Mouse (Mus musculus): ENCODE results near the gene Thap7. TPM values are rescaled to one million over a fixed set of nuclear protein-coding genes. Genes with fewer than 3 reads are reported as not detected.
"Not testable (repeated sequence)": the region's sequence is repeated elsewhere in the genome, so short reads cannot be mapped to it uniquely, and the experiment has no call there.

Gene Thap7
- polyA plus RNA-seq, 1 experiment from 2014 or later = 24.4 TPM

DNA sequence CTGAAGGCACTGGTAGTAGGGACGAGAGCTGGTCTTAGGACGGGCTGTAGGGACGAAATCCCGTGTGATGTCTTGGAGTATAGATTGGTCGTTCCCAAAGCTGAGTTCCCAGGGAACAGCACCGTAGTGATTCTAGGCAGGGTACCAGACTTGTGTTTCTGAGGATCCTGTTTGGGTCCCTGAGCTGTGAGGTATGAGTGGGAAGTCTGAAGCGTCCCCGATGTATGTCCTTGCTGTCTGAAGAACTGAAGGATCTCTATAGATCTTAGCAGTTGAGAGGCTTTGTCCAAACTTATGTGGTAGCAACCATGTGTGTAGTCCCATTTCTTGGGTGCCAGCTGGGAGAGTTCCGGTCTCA is 21.7 kb downstream of the Thap7 start:
- Histone ChIP-seq H3K9me3 (ENCODE audit: low read length) (no peaks in the 10 kb centered on the region), H3K9ac (replicated peaks) (peak overlapping the region; percentile 67), H3K4me1 (ENCODE audit: insufficient read depth) (peaks cover 28% of the 10 kb centered on the region), H3K4me2 (ENCODE audit: low read depth, low read length) (peak overlapping the region; percentile 94), H3K27me3 (ENCODE audit: insufficient read depth, low read length) (no peaks in the 10 kb centered on the region), H3K36me3 (replicated peaks; ENCODE audit: insufficient read depth, low read length) (peaks cover 23% of the 10 kb centered on the region), H3K4me3 (ENCODE audit: low read depth, low read length) (peak overlapping the region; percentile 84), H3K27ac (ENCODE audit: low read depth) (peak overlapping the region; percentile 82)
- no peak for DNase-seq
- TF ChIP-seq CTCF (IDR thresholded peaks at IDR 0.05; ENCODE audit: low read depth) (no peak), EP300 (IDR thresholded peaks at IDR 0.05; ENCODE audit: low read depth) (no peak)
- ATAC-seq = no peak
- WGBS (ENCODE audit: insufficient replicate concordance) = 5% methylated on average over 9 of the region's 9 CpGs

DNA sequence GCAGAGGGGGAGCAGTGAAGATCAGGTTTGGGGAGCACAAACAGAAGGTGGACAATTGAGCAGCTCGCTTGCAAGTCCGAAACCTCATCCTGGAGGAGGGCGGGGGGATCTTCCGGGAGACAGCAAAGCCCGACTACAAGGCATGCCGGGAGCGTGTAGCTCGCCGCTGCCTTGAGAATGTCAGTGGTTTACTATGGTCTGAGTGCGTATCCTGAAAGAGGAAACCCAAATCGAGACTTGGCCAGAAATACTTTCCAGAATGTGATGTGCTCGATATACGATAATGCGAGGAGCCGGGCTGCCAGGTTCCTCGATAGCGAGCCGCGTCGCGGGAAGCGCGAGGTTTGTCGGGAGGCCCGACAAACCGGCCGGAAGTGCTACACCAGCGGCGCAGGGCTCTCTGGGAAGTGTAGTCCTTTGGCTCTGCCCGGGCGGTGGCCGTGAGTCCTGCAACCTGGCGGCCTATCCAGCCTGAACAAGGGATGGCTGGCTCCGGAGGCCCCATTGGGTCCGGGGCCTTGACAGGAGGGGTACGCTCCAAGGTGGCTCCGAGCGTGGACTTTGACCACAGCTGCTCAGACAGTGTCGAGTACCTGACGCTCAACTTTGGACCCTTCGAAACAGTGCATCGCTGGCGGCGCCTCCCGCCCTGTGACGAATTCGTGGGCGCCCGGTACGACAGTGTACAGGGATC is 22.2 kb downstream of the Thap7 start, which contains the start of gene Lztr1:
Gene Lztr1, plus strand, starts transcription at position 143 of the 694 bp plus-strand sequence.
- DNase-seq = peak; percentile 92
- Histone ChIP-seq H3K27ac (ENCODE audit: low read depth) (peak within 1 kb of the TSS; percentile 82), H3K4me3 (ENCODE audit: low read depth, low read length) (peak within 1 kb of the TSS; percentile 84), H3K4me1 (ENCODE audit: insufficient read depth) (peaks cover 28% of the 10 kb centered on the region), H3K9ac (replicated peaks) (peak within 1 kb of the TSS; percentile 67), H3K4me2 (ENCODE audit: low read depth, low read length) (peak within 1 kb of the TSS; percentile 94), H3K9me3 (ENCODE audit: low read length) (no peaks in the 10 kb centered on the region), H3K27me3 (ENCODE audit: insufficient read depth, low read length) (no peaks in the 10 kb centered on the region), H3K36me3 (replicated peaks; ENCODE audit: insufficient read depth, low read length) (peaks cover 20% of the 10 kb centered on the region)
- ATAC-seq = peak; percentile 96
- TF ChIP-seq EP300 (IDR thresholded peaks at IDR 0.05; ENCODE audit: low read depth) (no peak), CTCF (IDR thresholded peaks at IDR 0.05; ENCODE audit: low read depth) (0 out of 2 replicates have a peak, but pooled peaks have one; percentile 1)
- whole genome bisulfite sequencing (ENCODE audit: insufficient replicate concordance) = under 1% methylated on average over 50 of the region's 50 CpGs

DNA sequence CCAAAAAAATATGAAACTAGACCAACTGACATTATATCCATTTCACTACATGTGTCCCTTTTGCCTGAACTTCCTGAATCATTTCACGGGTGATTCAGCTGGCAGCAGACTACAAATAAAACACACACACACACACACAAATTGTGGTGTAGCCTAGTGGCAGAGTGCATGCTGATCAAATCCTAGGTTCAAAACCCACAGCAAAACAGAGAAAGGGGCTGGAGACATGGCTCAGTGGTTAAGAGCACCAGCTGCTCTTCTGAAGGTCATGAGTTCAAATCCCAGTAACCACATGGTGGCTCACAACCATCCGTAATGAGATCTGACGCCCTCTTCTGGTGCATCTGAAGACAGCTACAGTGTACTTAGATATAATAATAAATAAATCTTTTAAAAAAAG is 22.9 kb downstream of the Thap7 start:
- 18% methylated on average over 3 of the region's 3 CpGs for WGBS (ENCODE audit: insufficient replicate concordance)
- Histone ChIP-seq H3K4me1 (ENCODE audit: insufficient read depth) (peaks cover 28% of the 10 kb centered on the region), H3K27ac (ENCODE audit: low read depth) (peak overlapping the region; percentile 82), H3K9ac (replicated peaks) (peak overlapping the region; percentile 67), H3K4me2 (ENCODE audit: low read depth, low read length) (peak overlapping the region; percentile 94), H3K36me3 (replicated peaks; ENCODE audit: insufficient read depth, low read length) (peaks cover 18% of the 10 kb centered on the region), H3K4me3 (ENCODE audit: low read depth, low read length) (peak overlapping the region; percentile 84)
- not testable (repeated sequence) for ATAC-seq; H3K9me3 ChIP-seq (ENCODE audit: low read length); DNase-seq; H3K27me3 ChIP-seq (ENCODE audit: insufficient read depth, low read length)

DNA sequence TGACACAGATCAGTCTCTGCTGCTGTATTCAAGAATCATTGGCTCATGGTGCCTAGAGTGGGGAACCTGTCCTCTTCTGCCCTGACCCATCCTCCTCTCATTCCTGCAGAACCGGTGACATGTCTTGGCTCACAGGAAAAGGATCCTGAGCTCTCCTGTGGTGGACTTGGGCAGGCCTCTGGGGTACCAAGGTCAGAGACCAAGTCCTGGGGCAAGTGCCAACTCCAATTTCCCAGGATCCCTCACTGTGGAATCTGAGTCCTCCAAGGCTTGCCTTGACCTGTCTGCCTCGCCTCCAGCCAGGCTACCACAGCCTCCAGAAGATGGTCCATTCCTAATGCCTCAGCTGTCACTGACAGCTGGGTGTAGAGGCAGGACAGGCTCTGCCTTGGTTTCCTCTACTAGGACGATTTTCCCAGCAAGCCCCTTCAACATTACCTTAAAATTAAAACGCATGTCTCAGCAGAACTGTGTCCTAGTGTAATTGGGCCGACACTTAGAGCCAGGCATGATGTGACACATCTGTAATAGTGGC is 23.9 kb downstream of the Thap7 start:
- no peak overlapping the region for H3K9ac ChIP-seq (replicated peaks)
- H3K9me3 ChIP-seq (ENCODE audit: low read length) = no peaks in the 10 kb centered on the region
- H3K27me3 ChIP-seq (ENCODE audit: insufficient read depth, low read length) = no peaks in the 10 kb centered on the region
- no peak overlapping the region for H3K4me2 ChIP-seq (ENCODE audit: low read depth, low read length)
- ATAC-seq = no peak
- TF ChIP-seq CTCF (IDR thresholded peaks at IDR 0.05; ENCODE audit: low read depth) = no peak
- H3K36me3 ChIP-seq (replicated peaks; ENCODE audit: insufficient read depth, low read length) = peaks cover 8% of the 10 kb centered on the region
- peaks cover 23% of the 10 kb centered on the region for H3K4me1 ChIP-seq (ENCODE audit: insufficient read depth)
- no peak overlapping the region for H3K27ac ChIP-seq (ENCODE audit: low read depth)
- WGBS (ENCODE audit: insufficient replicate concordance) = 77% methylated on average over 5 of the region's 5 CpGs
- DNase-seq = no peak
- no peak overlapping the region for H3K4me3 ChIP-seq (ENCODE audit: low read depth, low read length)

DNA sequence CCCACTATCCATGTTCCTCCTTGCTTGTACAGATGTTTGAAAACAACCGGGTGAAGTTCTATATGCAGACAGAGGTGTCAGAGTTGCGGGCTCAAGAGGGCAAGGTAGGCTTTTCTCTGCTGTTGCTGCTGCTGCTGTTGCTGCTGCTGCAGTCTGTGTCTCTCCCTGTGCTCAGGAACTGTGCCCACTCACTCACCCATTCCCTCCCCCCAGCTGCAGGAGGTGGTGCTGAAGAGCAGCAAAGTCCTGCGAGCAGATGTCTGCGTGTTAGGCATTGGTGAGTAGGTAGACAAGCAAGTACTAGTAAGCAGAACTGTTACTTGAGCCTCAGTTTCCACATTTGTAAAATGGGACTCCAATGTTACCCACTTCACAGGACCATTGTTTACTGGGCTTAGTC is 28.3 kb downstream of the Thap7 start:
- no peaks in the 10 kb centered on the region for H3K4me1 ChIP-seq (ENCODE audit: insufficient read depth)
- no peak overlapping the region for H3K4me2 ChIP-seq (ENCODE audit: low read depth, low read length)
- no peak overlapping the region for H3K4me3 ChIP-seq (ENCODE audit: low read depth, low read length)
- no peaks in the 10 kb centered on the region for H3K27me3 ChIP-seq (ENCODE audit: insufficient read depth, low read length)
- H3K27ac ChIP-seq (ENCODE audit: low read depth) = no peak overlapping the region
- no peaks in the 10 kb centered on the region for H3K36me3 ChIP-seq (replicated peaks; ENCODE audit: insufficient read depth, low read length)
- no peak for ATAC-seq
- DNase-seq = no peak
- 61% methylated on average over 4 of the region's 4 CpGs for WGBS (ENCODE audit: insufficient replicate concordance)
- TF ChIP-seq EP300 (IDR thresholded peaks at IDR 0.05; ENCODE audit: low read depth) (no peak), CTCF (IDR thresholded peaks at IDR 0.05; ENCODE audit: low read depth) (no peak)
- H3K9ac ChIP-seq (replicated peaks) = no peak overlapping the region
- no peaks in the 10 kb centered on the region for H3K9me3 ChIP-seq (ENCODE audit: low read length)

DNA sequence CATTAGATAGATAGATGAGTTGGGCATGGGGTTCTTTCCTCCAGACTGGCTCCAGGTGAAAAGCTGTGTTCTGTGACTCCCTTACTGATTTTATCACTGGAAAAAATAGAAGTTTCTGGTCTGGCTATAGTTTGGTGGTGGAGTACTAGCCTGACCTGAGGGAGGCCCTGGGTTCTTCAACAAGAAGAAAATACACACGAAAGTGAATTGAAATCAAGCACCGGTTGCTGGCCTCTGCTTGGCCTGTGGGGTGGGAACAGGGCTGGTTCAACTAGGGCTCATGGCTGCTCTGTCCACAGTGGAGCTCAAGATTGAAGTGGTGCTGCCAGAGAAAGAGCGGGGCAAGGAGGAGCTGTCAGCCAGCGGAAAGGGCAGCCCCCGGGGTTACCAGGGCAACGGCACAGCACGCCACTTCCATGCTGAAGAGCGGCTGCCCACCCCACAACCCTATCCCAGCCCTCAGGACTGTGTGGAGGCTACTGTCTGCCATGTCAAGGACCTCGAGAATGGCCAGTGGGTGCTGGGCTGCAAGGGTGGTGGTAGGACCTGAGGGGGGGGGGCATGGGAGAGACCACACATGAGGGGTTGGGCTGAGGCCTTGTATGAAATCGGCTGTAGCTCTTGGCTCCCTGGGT is 31.6 kb downstream of the Thap7 start:
- WGBS (ENCODE audit: insufficient replicate concordance) = 65% methylated on average over 10 of the region's 10 CpGs
- H3K36me3 ChIP-seq (replicated peaks; ENCODE audit: insufficient read depth, low read length) = no peaks in the 10 kb centered on the region
- H3K4me3 ChIP-seq (ENCODE audit: low read depth, low read length) = no peak overlapping the region
- DNase-seq = no peak
- H3K4me1 ChIP-seq (ENCODE audit: insufficient read depth) = 0 out of 2 replicates have a peak, but pooled peaks cover 4% of the 10 kb centered on the region
- no peaks in the 10 kb centered on the region for H3K9me3 ChIP-seq (ENCODE audit: low read length)
- H3K27ac ChIP-seq (ENCODE audit: low read depth) = no peak overlapping the region
- TF ChIP-seq CTCF (IDR thresholded peaks at IDR 0.05; ENCODE audit: low read depth) (no peak), EP300 (IDR thresholded peaks at IDR 0.05; ENCODE audit: low read depth) (no peak)
- no peaks in the 10 kb centered on the region for H3K27me3 ChIP-seq (ENCODE audit: insufficient read depth, low read length)
- no peak overlapping the region for H3K4me2 ChIP-seq (ENCODE audit: low read depth, low read length)
- ATAC-seq = no peak
- H3K9ac ChIP-seq (replicated peaks) = no peak overlapping the region
